Mouse (Mus musculus): ENCODE results near the gene Tceal5. TPM values are rescaled to one million over a fixed set of nuclear protein-coding genes. Genes with fewer than 3 reads are reported as not detected.

Tceal5 gene
- polyA plus RNA-seq (2011; ENCODE audit: insufficient read depth, insufficient read length, low replicate concordance, missing spikeins) = not detected in 2 replicates

DNA sequence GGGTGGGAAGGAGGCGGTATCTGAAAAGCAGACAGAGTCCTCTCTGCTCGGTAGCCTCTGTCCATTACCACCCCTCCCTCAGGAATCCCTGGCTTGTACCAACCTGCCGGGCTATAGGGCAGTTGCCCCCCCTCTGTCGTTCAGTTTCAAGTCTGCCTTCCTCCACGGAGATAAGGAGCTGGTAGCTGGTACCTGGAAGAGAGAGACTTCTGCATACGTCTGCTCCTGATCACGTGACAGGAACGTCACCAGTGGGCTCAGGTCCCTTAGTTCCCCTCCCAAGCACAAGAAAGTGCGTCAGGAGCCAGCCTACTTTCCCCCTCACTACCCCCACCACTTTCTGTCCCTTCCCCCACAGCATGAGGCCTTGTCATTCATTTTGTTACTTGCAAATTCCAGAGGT lies at the start of gene Tceal5:
Gene Tceal5, minus strand, starts transcription at position 213 of the 403 bp plus-strand sequence.
- H3K4me3 ChIP-seq (replicated peaks; ENCODE audit: control insufficient read depth, low read depth, low read length) = no peak within 1 kb of the TSS
- no peak within 1 kb of the TSS for H3K27ac ChIP-seq (ENCODE audit: control insufficient read depth, insufficient read depth, low read depth, low read length, poor library complexity)
- TF ChIP-seq CTCF (IDR thresholded peaks at IDR 0.05; ENCODE audit: control insufficient read depth, insufficient read depth, low read length) (no peak), POLR2A (IDR thresholded peaks at IDR 0.05; ENCODE audit: borderline replicate concordance, control insufficient read depth, low read depth, low read length) (no peak)
- WGBS = 7% methylated on average over 9 of the region's 9 CpGs
- H3K4me1 ChIP-seq (ENCODE audit: control insufficient read depth, insufficient read depth, low read length) = no peaks in the 10 kb centered on the region

DNA sequence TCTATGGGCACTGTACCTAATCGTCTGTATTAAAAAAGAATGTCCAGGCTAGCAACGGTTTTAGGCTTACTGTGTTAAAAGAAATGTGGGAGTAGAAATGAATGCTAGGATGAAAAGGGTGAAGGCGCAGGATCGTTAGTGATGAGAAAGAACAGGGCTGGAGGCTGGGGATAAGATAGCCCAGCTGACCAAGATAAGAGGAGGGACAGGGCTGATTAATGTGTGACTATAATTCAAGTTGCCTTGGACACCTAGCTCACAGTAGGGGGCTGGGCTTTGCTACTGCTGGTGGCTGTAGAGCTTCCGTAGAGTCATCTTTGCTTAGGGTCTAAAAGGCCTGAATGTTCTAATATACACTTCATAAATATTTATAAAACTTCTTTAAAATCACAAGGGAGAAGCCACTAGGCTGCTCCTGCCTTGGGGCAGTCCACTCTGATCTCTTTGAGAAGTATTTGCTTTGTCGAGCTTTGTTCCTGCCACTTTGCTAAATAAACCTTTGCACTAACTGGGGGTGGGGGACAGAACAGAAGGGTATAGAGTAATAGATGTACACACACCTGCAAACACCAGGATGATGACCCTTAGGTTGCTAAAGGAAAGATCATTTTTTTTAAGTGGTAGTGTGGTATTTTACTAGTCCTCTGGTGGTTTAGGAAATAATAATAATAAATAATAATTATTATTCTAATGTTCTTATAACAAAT lies 48.5 kb upstream of the Tceal5 start:
- H3K4me3 ChIP-seq (replicated peaks; ENCODE audit: control insufficient read depth, low read depth, low read length) = no peak overlapping the region
- TF ChIP-seq CTCF (IDR thresholded peaks at IDR 0.05; ENCODE audit: control insufficient read depth, insufficient read depth, low read length) (no peak), POLR2A (IDR thresholded peaks at IDR 0.05; ENCODE audit: borderline replicate concordance, control insufficient read depth, low read depth, low read length) (no peak)
- no peak overlapping the region for H3K27ac ChIP-seq (ENCODE audit: control insufficient read depth, insufficient read depth, low read depth, low read length, poor library complexity)
- 61% methylated on average over 6 of the region's 6 CpGs for WGBS
- no peaks in the 10 kb centered on the region for H3K4me1 ChIP-seq (ENCODE audit: control insufficient read depth, insufficient read depth, low read length)

DNA sequence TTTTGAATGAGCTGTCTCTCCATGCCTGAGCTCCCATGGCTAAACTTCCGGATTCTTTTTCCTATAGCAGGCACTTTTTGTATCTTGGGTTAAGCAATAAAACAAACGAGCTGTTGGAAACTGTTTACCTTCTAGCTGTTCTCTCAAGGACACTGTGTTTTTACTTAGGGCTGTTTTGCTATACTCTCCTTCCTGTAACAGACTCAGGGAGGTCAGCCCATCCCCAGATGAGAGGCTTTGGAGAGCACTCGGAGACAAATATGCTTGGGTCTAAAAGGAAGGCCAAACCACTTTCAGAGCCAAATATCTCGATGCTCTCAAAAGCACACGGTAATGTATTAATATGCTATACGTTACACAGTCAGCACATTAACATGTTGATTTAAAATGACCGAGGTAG lies 46.0 kb upstream of the Tceal5 start:
- H3K4me1 ChIP-seq (ENCODE audit: control insufficient read depth, insufficient read depth, low read length) = no peaks in the 10 kb centered on the region
- TF ChIP-seq POLR2A (IDR thresholded peaks at IDR 0.05; ENCODE audit: borderline replicate concordance, control insufficient read depth, low read depth, low read length) (no peak), CTCF (IDR thresholded peaks at IDR 0.05; ENCODE audit: control insufficient read depth, insufficient read depth, low read length) (no peak)
- H3K27ac ChIP-seq (ENCODE audit: control insufficient read depth, insufficient read depth, low read depth, low read length, poor library complexity) = no peak overlapping the region
- WGBS = 83% methylated on average over 7 of the region's 7 CpGs
- no peak overlapping the region for H3K4me3 ChIP-seq (replicated peaks; ENCODE audit: control insufficient read depth, low read depth, low read length)

DNA sequence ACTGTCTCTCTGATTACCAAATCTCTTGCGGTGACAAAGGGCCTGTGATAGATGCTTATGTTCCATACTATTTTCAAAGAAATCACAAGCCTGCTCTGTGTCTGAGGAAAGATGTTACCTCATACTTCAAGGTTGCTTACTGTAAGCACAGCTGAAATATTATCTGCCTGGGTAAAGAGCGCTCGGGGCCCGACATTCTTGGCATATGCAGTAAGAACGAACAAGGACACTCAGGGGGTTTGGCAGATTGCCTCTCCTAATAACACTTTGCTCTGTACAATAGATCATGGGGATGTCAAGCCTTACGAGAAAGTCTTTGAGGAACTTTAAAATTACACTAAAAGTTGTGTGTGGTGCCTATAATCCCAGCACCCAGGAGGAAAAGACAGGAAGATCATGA lies 45.1 kb upstream of the Tceal5 start:
- H3K27ac ChIP-seq (ENCODE audit: control insufficient read depth, insufficient read depth, low read depth, low read length, poor library complexity) = no peak overlapping the region
- H3K4me3 ChIP-seq (replicated peaks; ENCODE audit: control insufficient read depth, low read depth, low read length) = no peak overlapping the region
- WGBS = 73% methylated on average over 6 of the region's 6 CpGs
- TF ChIP-seq POLR2A (IDR thresholded peaks at IDR 0.05; ENCODE audit: borderline replicate concordance, control insufficient read depth, low read depth, low read length) (no peak), CTCF (IDR thresholded peaks at IDR 0.05; ENCODE audit: control insufficient read depth, insufficient read depth, low read length) (no peak)
- no peaks in the 10 kb centered on the region for H3K4me1 ChIP-seq (ENCODE audit: control insufficient read depth, insufficient read depth, low read length)

DNA sequence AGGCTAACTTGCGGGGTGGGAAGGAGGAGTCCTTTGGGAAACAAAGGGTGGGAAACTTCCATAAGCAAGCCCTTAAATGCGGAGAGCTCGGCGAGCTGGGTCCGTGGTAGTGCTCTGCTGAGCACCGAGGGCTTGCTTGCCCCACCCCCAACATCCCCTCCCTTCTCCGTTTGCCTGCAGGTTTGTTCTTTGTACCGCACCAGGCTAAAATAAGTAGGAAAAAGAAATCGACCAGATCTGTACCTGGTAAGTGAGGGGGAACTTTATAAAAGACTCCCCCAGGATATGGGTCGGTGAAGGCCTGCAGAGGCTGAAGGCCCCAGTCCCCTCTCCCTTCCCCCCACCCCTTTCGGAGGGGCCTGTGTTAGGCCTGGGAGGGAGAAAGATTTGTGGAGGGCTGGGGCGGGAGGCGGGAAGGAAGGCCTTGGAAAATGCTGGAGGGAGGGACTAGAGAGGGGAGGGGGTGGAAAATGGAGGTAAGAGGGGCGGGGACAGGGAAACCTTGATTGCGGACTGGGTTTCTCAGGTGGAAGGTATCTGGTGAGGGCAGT lies 41.9 kb upstream of the Tceal5 start:
- Histone ChIP-seq H3K4me1 (ENCODE audit: control insufficient read depth, insufficient read depth, low read length) (no peaks in the 10 kb centered on the region), H3K4me3 (replicated peaks; ENCODE audit: control insufficient read depth, low read depth, low read length) (peak overlapping the region; percentile 65), H3K27ac (ENCODE audit: control insufficient read depth, insufficient read depth, low read depth, low read length, poor library complexity) (no peak overlapping the region)
- TF ChIP-seq CTCF (IDR thresholded peaks at IDR 0.05; ENCODE audit: control insufficient read depth, insufficient read depth, low read length) (no peak), POLR2A (IDR thresholded peaks at IDR 0.05; ENCODE audit: borderline replicate concordance, control insufficient read depth, low read depth, low read length) (no peak)
- WGBS = 16% methylated on average over 13 of the region's 15 CpGs

DNA sequence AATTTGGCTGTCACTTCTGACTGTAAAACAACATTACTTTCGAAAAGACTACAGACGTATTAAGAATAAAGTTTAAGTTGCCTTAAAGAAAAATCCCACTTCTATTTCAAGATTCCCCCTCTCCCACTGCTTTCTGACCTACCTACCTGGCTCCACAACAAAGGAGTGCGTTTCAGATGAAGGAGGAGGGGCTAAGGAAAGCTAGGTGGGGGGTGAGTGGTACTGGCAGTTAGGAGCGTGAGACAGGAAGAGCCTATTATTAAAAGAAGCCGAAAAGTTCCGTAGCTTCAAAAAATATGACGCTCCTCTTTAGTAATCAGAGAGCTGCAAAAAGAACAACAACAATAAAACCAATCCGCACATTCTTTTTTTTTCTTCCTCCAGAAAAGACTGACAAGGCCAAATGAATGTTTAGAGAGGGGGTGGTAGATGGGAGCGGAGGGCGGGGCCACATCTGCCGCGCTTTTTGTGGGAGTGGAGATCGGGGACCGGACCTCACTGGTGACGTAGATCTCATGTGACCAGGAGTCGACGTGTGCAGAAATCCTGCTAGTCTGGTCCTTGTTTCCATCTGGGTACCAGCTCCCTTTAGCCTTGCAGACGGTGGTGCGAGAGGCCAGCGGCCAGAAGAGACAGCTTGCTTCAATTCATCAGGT lies 41.0 kb upstream of the Tceal5 start, which contains the start of gene Tceal9:
Gene Tceal9, plus strand, starts transcription at position 506 of the 656 bp plus-strand sequence.
- Histone ChIP-seq H3K4me3 (replicated peaks; ENCODE audit: control insufficient read depth, low read depth, low read length) (peak within 1 kb of the TSS; percentile 88), H3K4me1 (ENCODE audit: control insufficient read depth, insufficient read depth, low read length) (no peaks in the 10 kb centered on the region), H3K27ac (ENCODE audit: control insufficient read depth, insufficient read depth, low read depth, low read length, poor library complexity) (no peak within 1 kb of the TSS)
- TF ChIP-seq CTCF (IDR thresholded peaks at IDR 0.05; ENCODE audit: control insufficient read depth, insufficient read depth, low read length) (no peak), POLR2A (IDR thresholded peaks at IDR 0.05; ENCODE audit: borderline replicate concordance, control insufficient read depth, low read depth, low read length) (no peak)
- WGBS = 13% methylated on average over 20 of the region's 20 CpGs

DNA sequence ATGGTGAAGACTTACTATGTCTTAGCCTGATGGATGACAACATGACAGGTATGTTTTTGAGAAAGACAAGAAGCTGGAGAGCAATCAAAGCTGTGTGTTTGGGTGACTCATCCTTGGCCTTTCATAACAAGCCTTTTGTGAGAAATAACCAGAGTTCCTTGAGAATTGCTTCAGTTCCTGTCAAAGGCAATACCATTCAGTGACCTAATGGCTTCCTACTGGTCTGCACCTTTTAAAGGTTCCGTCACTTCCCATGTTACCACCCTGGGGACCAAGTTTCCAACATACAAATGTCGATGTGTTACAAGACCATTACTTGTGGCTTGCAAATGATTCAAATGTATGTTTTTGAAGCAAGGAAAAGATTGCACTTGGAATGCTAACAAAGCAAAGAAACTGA lies 39.5 kb upstream of the Tceal5 start:
- TF ChIP-seq CTCF (IDR thresholded peaks at IDR 0.05; ENCODE audit: control insufficient read depth, insufficient read depth, low read length) = no peak
- no peak for TF ChIP-seq POLR2A (IDR thresholded peaks at IDR 0.05; ENCODE audit: borderline replicate concordance, control insufficient read depth, low read depth, low read length)
- WGBS = 44% methylated on average over 2 of the region's 2 CpGs
- Histone ChIP-seq H3K4me3 (replicated peaks; ENCODE audit: control insufficient read depth, low read depth, low read length) (no peak overlapping the region), H3K27ac (ENCODE audit: control insufficient read depth, insufficient read depth, low read depth, low read length, poor library complexity) (no peak overlapping the region), H3K4me1 (ENCODE audit: control insufficient read depth, insufficient read depth, low read length) (no peaks in the 10 kb centered on the region)

DNA sequence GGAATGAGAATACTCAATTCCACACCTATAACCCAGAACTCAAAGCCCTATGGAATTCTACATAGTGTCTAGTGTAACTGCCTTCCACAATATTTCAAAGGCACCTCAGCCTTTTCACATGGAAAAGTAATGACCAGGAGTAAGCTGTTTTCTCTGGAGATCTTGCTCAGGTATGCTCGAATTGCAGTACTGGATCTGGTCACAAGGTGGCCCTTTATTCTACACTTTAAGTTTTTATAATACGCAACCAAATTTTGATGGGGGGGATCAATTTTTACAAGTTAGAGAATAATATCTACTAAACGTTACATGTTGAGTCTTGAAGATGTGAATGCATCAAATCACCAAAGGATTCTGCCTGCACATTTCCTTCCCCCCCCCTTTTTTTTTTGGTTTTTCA lies 34.4 kb upstream of the Tceal5 start:
- TF ChIP-seq CTCF (IDR thresholded peaks at IDR 0.05; ENCODE audit: control insufficient read depth, insufficient read depth, low read length) (no peak), POLR2A (IDR thresholded peaks at IDR 0.05; ENCODE audit: borderline replicate concordance, control insufficient read depth, low read depth, low read length) (no peak)
- no peak overlapping the region for H3K27ac ChIP-seq (ENCODE audit: control insufficient read depth, insufficient read depth, low read depth, low read length, poor library complexity)
- no peaks in the 10 kb centered on the region for H3K4me1 ChIP-seq (ENCODE audit: control insufficient read depth, insufficient read depth, low read length)
- WGBS = 26% methylated on average over 3 of the region's 3 CpGs
- H3K4me3 ChIP-seq (replicated peaks; ENCODE audit: control insufficient read depth, low read depth, low read length) = no peak overlapping the region

All from bone marrow, adult 2 months (tissue).